In genomic region chrX:128577402-128577801, GRCm38 (mm10) we compare ENCODE assay signal across 26 mouse cellular contexts.
A peak's percentile ranks its signal among the peaks of the same experiment; 100 is the strongest.
DNase-seq lines count a peak whose midpoint lies in the region; ATAC-seq and TF ChIP-seq lines count a peak whose summit lies in the region.
"Had no signal": no experiment of that assay in that cellular context is flagged by ENCODE, and none has a peak within 500 bp of the region (broad histone marks: within the 10 kb centered on the region; RNA-seq: fewer than 3 reads in every experiment).

No protein-coding gene starts in this region.

- TF ChIP-seq CTCF in midbrain, postnatal 0 days (IDR thresholded peaks at IDR 0.05), result no peak

- no peak for DNase-seq in midbrain, postnatal 0 days (ENCODE audit: low spot score)
- no peak for DNase-seq in layer of hippocampus, adult 11-12 months (ENCODE audit: low spot score)
- DNase-seq in adrenal gland, postnatal 4 days (ENCODE audit: low spot score in 2 of 2), result no peak
- DNase-seq: adrenal gland, adult 2 months; adrenal gland, postnatal 14 days; cerebellum, adult 18-20 months; cerebellum, adult 9-10 months; cerebellum, postnatal 14 days; gastrocnemius, postnatal 25 days; heart, adult 18-20 months; heart, postnatal 10 days; heart, postnatal 4 days; kidney, adult 18-20 months had no signal

- H3K4me1 ChIP-seq in forebrain, embryonic 13.5 days, result 0 out of 2 replicates have a peak, but pooled peaks cover 5% of the 10 kb centered on the region
- peaks cover 4% of the 10 kb centered on the region for H3K4me1 ChIP-seq in forebrain, embryonic 12.5 days
- peaks cover 5% of the 10 kb centered on the region for H3K4me1 ChIP-seq in midbrain, embryonic 16.5 days (ENCODE audit: control insufficient read depth, insufficient read depth, low read length)
- no peaks in the 10 kb centered on the region for H3K4me1 ChIP-seq in midbrain, postnatal 0 days (ENCODE audit: insufficient read depth, low read length)
- H3K4me1 ChIP-seq in forebrain, embryonic 15.5 days, result peaks cover 10% of the 10 kb centered on the region
- H3K4me1 ChIP-seq: embryonic facial prominence, embryonic 10.5 days; embryonic facial prominence, embryonic 13.5 days; heart, embryonic 12.5 days; heart, embryonic 15.5 days had no signal

- WGBS in forebrain, embryonic 13.5 days, result 18% methylated on average over 3 of the region's 3 CpGs
- 24% methylated on average over 3 of the region's 3 CpGs for WGBS in forebrain, embryonic 12.5 days
- 15% methylated on average over 3 of the region's 3 CpGs for WGBS in midbrain, embryonic 16.5 days
- 29% methylated on average over 3 of the region's 3 CpGs for WGBS in midbrain, postnatal 0 days
- WGBS in forebrain, embryonic 15.5 days, result 11% methylated on average over 3 of the region's 3 CpGs

- ATAC-seq in forebrain, embryonic 13.5 days, result peak; percentile 52
- ATAC-seq in forebrain, embryonic 12.5 days (ENCODE audit: low FRiP score), result no peak
- ATAC-seq in midbrain, embryonic 16.5 days, result no peak
- ATAC-seq in midbrain, postnatal 0 days (ENCODE audit: low FRiP score), result no peak
- peak; percentile 65; the same call in 1 of the 2 replicates for ATAC-seq in forebrain, embryonic 15.5 days (replicated peaks)
- ATAC-seq: CD4-positive, CD25-positive, alpha-beta regulatory T cell, adult 4 months; hindbrain, postnatal 0 days; inflammation-experienced regulatory T-cells, adult 6 months; intestine, embryonic 16.5 days had no signal

- no peak overlapping the region for H3K27ac ChIP-seq in forebrain, embryonic 13.5 days
- H3K27ac ChIP-seq in forebrain, embryonic 12.5 days, result no peak overlapping the region
- 0 out of 2 replicates have a peak overlapping the region, but pooled peaks have one; percentile 47 for H3K27ac ChIP-seq in midbrain, embryonic 16.5 days (ENCODE audit: low read length)
- no peak overlapping the region for H3K27ac ChIP-seq in midbrain, postnatal 0 days (ENCODE audit: low read depth, low read length)
- no peak overlapping the region for H3K27ac ChIP-seq in forebrain, embryonic 15.5 days (replicated peaks)
- H3K27ac ChIP-seq: embryonic facial prominence, embryonic 10.5 days; embryonic facial prominence, embryonic 13.5 days; heart, embryonic 15.5 days; hindbrain, postnatal 0 days had no signal

- H3K9me3 ChIP-seq in forebrain, embryonic 13.5 days (replicated peaks), result no peaks in the 10 kb centered on the region
- H3K9me3 ChIP-seq in forebrain, embryonic 12.5 days, result no peaks in the 10 kb centered on the region
- H3K9me3 ChIP-seq in midbrain, embryonic 16.5 days (replicated peaks; ENCODE audit: control insufficient read depth, low read length, poor library complexity, severe bottlenecking), result no peaks in the 10 kb centered on the region
- H3K9me3 ChIP-seq in midbrain, postnatal 0 days (ENCODE audit: low read length), result no peaks in the 10 kb centered on the region
- no peaks in the 10 kb centered on the region for H3K9me3 ChIP-seq in forebrain, embryonic 15.5 days
- H3K9me3 ChIP-seq: embryonic facial prominence, embryonic 10.5 days; embryonic facial prominence, embryonic 13.5 days; heart, embryonic 12.5 days; heart, embryonic 15.5 days had no signal

- H3K36me3 ChIP-seq in forebrain, embryonic 13.5 days (ENCODE audit: poor library complexity, severe bottlenecking), result no peaks in the 10 kb centered on the region
- H3K36me3 ChIP-seq in forebrain, embryonic 12.5 days (replicated peaks), result no peaks in the 10 kb centered on the region
- no peaks in the 10 kb centered on the region for H3K36me3 ChIP-seq in midbrain, embryonic 16.5 days (ENCODE audit: control insufficient read depth, insufficient read depth, low read length)
- no peaks in the 10 kb centered on the region for H3K36me3 ChIP-seq in midbrain, postnatal 0 days (ENCODE audit: insufficient read depth, low read length)
- no peaks in the 10 kb centered on the region for H3K36me3 ChIP-seq in forebrain, embryonic 15.5 days
- H3K36me3 ChIP-seq: embryonic facial prominence, embryonic 10.5 days; embryonic facial prominence, embryonic 13.5 days; heart, embryonic 12.5 days; heart, embryonic 15.5 days had no signal

- no peak overlapping the region for H3K4me3 ChIP-seq in forebrain, embryonic 13.5 days
- H3K4me3 ChIP-seq in forebrain, embryonic 12.5 days (replicated peaks), result no peak overlapping the region
- H3K4me3 ChIP-seq in midbrain, embryonic 16.5 days (ENCODE audit: low read depth, low read length), result no peak overlapping the region
- H3K4me3 ChIP-seq in midbrain, postnatal 0 days (ENCODE audit: low read depth, low read length), result no peak overlapping the region
- H3K4me3 ChIP-seq in forebrain, embryonic 15.5 days, result no peak overlapping the region
- H3K4me3 ChIP-seq: embryonic facial prominence, embryonic 10.5 days; embryonic facial prominence, embryonic 13.5 days; heart, embryonic 12.5 days; heart, embryonic 15.5 days had no signal

- H3K9ac ChIP-seq in forebrain, embryonic 13.5 days, result no peak overlapping the region
- no peak overlapping the region for H3K9ac ChIP-seq in forebrain, embryonic 12.5 days
- no peak overlapping the region for H3K9ac ChIP-seq in midbrain, embryonic 16.5 days (ENCODE audit: low read depth, low read length)
- no peak overlapping the region for H3K9ac ChIP-seq in midbrain, postnatal 0 days (replicated peaks; ENCODE audit: low read length, poor library complexity, severe bottlenecking)
- no peak overlapping the region for H3K9ac ChIP-seq in forebrain, embryonic 15.5 days (replicated peaks)
- H3K9ac ChIP-seq: embryonic facial prominence, embryonic 13.5 days; heart, embryonic 12.5 days; heart, embryonic 15.5 days; hindbrain, embryonic 14.5 days had no signal

- no peak overlapping the region for H3K4me2 ChIP-seq in forebrain, embryonic 13.5 days
- H3K4me2 ChIP-seq in forebrain, embryonic 12.5 days, result no peak overlapping the region
- H3K4me2 ChIP-seq in midbrain, embryonic 16.5 days (ENCODE audit: low read length), result no peak overlapping the region
- no peak overlapping the region for H3K4me2 ChIP-seq in midbrain, postnatal 0 days (ENCODE audit: low read depth, low read length, poor library complexity, severe bottlenecking)
- H3K4me2 ChIP-seq in forebrain, embryonic 15.5 days (replicated peaks), result no peak overlapping the region
- H3K4me2 ChIP-seq: embryonic facial prominence, embryonic 13.5 days; heart, embryonic 12.5 days; heart, embryonic 15.5 days; hindbrain, embryonic 14.5 days had no signal

- H3K27me3 ChIP-seq in forebrain, embryonic 13.5 days, result no peaks in the 10 kb centered on the region
- H3K27me3 ChIP-seq in forebrain, embryonic 12.5 days, result no peaks in the 10 kb centered on the region
- H3K27me3 ChIP-seq in midbrain, embryonic 16.5 days (ENCODE audit: control insufficient read depth, insufficient read depth, low read depth, low read length), result no peaks in the 10 kb centered on the region
- H3K27me3 ChIP-seq in midbrain, postnatal 0 days (ENCODE audit: insufficient read depth, low read length), result no peaks in the 10 kb centered on the region
- H3K27me3 ChIP-seq in forebrain, embryonic 15.5 days, result no peaks in the 10 kb centered on the region
- H3K27me3 ChIP-seq: embryonic facial prominence, embryonic 13.5 days; heart, embryonic 12.5 days; heart, embryonic 15.5 days had no signal

Comparison
In these comparisons a context has a peak if more than half of its experiments do, and no peak if none do; other contexts are left out.
1. ATAC-seq: peak in forebrain, embryonic 13.5 days (single experiment) and forebrain, embryonic 15.5 days (single experiment); none in forebrain, embryonic 12.5 days (single experiment), midbrain, embryonic 16.5 days (single experiment) and midbrain, postnatal 0 days (single experiment).